Mouse (Mus musculus) E14TG2a.4 (cell line): ENCODE results near the gene Rpf2.

ENCODE experiments used
- H3K27me3 ChIP-seq: 2 replicates; pipeline ENCODE4 v1.6.1; 2014; ENCODE audit warnings: low read length, control low read depth; ENCODE audit not compliant: insufficient read depth
- H3K36me3 ChIP-seq: 2 replicates; pipeline ENCODE4 v1.6.1; 2014; ENCODE audit warnings: low read length, control low read depth; ENCODE audit not compliant: insufficient read depth
- H3K4me1 ChIP-seq: replicated peaks from 2 replicates; pipeline ENCODE4 v1.6.1; 2014; ENCODE audit warnings: low read depth, low read length, control low read depth
- H3K4me3 ChIP-seq: replicated peaks from 2 replicates; pipeline ENCODE4 v1.5.1; 2014; ENCODE audit warnings: mild to moderate bottlenecking, low read length
- H3K9me3 ChIP-seq: 2 replicates; pipeline ENCODE4 v1.6.1; 2014; ENCODE audit warnings: low read length, control low read depth
- CTCF ChIP-seq: conservative IDR thresholded peaks from 2 replicates; pipeline ENCODE4 v1.5.1; 2014; ENCODE audit warnings: low read length
- NANOG ChIP-seq: IDR thresholded peaks from 2 replicates; pipeline ENCODE4 v1.6.1; 2014; ENCODE audit warnings: borderline replicate concordance, low read length, mixed read lengths
- POU5F1 ChIP-seq: IDR thresholded peaks from 2 replicates; pipeline ENCODE4 v1.6.1; 2014; ENCODE audit warnings: low read length, borderline replicate concordance

Gene Rpf2

GRCm38 (mm10) chr10:40278317-40278716 is 31.5 kb upstream of the Rpf2 start:
- Histone ChIP-seq H3K4me1 (0 out of 2 replicates have a peak, but pooled peaks cover 7% of the 10 kb centered on the region), H3K27me3 (no peaks in the 10 kb centered on the region), H3K4me3 (no peak overlapping the region), H3K9me3 (no peaks in the 10 kb centered on the region), H3K36me3 (no peaks in the 10 kb centered on the region)
- TF ChIP-seq POU5F1 (no peak), CTCF (no peak), NANOG (no peak)

GRCm38 (mm10) chr10:40275991-40276390 is 29.2 kb upstream of the Rpf2 start:
- no peak overlapping the region for H3K4me3 ChIP-seq
- no peaks in the 10 kb centered on the region for H3K4me1 ChIP-seq
- no peaks in the 10 kb centered on the region for H3K36me3 ChIP-seq
- H3K9me3 ChIP-seq, result no peaks in the 10 kb centered on the region
- H3K27me3 ChIP-seq, result no peaks in the 10 kb centered on the region
- TF ChIP-seq POU5F1, result no peak
- no peak for TF ChIP-seq CTCF
- no peak for TF ChIP-seq NANOG

DNA sequence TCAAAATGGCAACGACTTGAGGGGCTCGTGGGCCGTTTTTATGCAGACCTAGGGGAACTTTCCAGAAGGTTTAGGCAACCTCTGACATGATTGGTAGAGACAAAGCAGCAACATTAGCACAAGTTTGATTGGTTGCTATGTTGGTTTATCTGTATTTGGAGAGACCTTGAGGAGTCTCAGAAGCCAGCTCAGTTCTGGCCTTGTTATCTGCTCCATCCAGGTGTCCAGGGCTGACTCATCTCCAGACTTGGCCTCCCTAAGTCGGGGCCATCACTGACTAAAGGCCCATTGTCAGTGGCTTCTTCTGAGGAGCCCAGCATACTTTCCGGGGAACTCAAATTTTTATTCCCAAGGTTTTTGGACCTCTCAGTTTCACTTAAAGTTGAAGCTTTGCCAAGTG is 27.1 kb upstream of the Rpf2 start:
- Histone ChIP-seq H3K9me3 (no peaks in the 10 kb centered on the region), H3K4me1 (no peaks in the 10 kb centered on the region), H3K4me3 (no peak overlapping the region), H3K27me3 (no peaks in the 10 kb centered on the region), H3K36me3 (no peaks in the 10 kb centered on the region)
- TF ChIP-seq POU5F1 (no peak), CTCF (no peak), NANOG (no peak)

- H3K36me3 ChIP-seq, result no peaks in the 10 kb centered on the region
- H3K9me3 ChIP-seq, result no peaks in the 10 kb centered on the region
- peaks cover 11% of the 10 kb centered on the region for H3K4me1 ChIP-seq
- no peak overlapping the region for H3K4me3 ChIP-seq
- TF ChIP-seq NANOG (no peak), CTCF (no peak), POU5F1 (no peak)
- no peaks in the 10 kb centered on the region for H3K27me3 ChIP-seq
These were observed 24.4 kb upstream of the Rpf2 start for GRCm38 (mm10) chr10:40271216-40271615.

- no peaks in the 10 kb centered on the region for H3K27me3 ChIP-seq
- peaks cover 27% of the 10 kb centered on the region for H3K4me1 ChIP-seq
- no peaks in the 10 kb centered on the region for H3K9me3 ChIP-seq
- H3K4me3 ChIP-seq, result no peak overlapping the region
- TF ChIP-seq CTCF (peak; percentile 41), POU5F1 (no peak), NANOG (no peak)
- H3K36me3 ChIP-seq, result no peaks in the 10 kb centered on the region
These were observed 18.1 kb upstream of the Rpf2 start for GRCm38 (mm10) chr10:40264920-40265319.

DNA sequence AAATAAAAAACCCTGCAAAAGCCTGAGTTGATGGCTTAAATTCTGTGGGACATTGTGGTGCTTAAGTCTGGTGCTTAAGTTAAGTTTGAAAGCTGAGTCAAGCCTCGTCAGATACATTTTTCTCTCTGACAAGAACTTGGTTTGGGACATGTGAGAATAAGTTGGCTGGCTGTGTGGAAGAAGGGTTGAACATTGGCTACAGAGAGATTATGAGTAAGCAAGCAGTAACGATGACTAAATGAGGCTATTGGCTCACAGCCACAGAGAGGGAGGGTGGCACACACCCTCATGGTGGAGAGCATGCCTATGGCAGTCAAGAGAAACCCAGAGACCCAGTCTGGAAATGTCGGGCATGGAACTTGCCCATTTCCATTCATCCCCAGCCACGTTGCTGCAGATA is 16.9 kb upstream of the Rpf2 start:
- H3K4me3 ChIP-seq, result no peak overlapping the region
- no peaks in the 10 kb centered on the region for H3K9me3 ChIP-seq
- H3K4me1 ChIP-seq, result peaks cover 37% of the 10 kb centered on the region
- no peak for TF ChIP-seq POU5F1
- no peaks in the 10 kb centered on the region for H3K36me3 ChIP-seq
- H3K27me3 ChIP-seq, result no peaks in the 10 kb centered on the region

DNA sequence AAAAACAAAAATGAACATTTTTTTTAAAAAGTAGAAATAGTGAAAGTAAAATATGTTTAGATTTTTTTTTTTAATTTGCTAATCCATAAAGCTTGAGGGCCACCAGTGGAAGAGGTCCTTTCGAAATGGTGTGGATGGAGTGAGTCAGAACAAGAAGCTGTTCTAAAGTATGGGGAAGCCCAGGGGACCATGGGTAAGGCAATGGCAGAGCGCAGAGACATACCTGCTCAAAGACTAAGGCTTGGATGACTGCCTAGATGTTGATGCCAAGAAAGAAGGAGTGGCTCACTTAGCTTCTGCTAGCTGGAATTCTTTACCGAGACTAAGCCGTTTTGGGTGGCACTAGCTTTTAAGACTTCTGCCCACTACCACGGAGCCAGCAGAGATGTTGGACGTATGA is 15.4 kb upstream of the Rpf2 start:
- no peaks in the 10 kb centered on the region for H3K36me3 ChIP-seq
- H3K4me1 ChIP-seq, result peaks cover 31% of the 10 kb centered on the region
- no peaks in the 10 kb centered on the region for H3K9me3 ChIP-seq
- TF ChIP-seq NANOG, result no peak
- TF ChIP-seq POU5F1, result no peak
- TF ChIP-seq CTCF, result no peak
- H3K4me3 ChIP-seq, result no peak overlapping the region
- no peaks in the 10 kb centered on the region for H3K27me3 ChIP-seq

DNA sequence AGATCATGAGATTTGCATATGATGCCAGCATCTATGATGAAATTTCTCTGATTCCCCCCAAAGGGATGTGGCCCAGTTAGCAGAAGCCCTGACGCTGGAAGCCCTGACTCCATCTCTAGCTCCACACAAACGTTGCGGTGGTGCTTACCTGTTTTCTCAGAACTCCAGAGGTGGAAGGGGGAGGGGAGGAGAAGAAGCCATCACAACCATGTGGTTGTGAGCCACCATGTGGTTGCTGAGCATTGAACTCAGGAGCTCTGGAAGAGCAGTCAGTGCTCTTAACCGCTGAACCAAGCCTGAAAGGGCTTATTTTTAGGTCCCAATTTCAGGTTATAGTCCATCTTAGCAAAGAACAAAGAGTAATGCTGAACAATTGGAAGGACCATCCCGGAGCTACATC is 13.5 kb upstream of the Rpf2 start:
- no peak for TF ChIP-seq CTCF
- TF ChIP-seq POU5F1, result no peak
- no peak for TF ChIP-seq NANOG
- H3K27me3 ChIP-seq, result no peaks in the 10 kb centered on the region
- H3K4me3 ChIP-seq, result 0 out of 2 replicates have a peak overlapping the region, but pooled peaks have one; percentile 8
- peaks cover 9% of the 10 kb centered on the region for H3K36me3 ChIP-seq
- H3K4me1 ChIP-seq, result peaks cover 31% of the 10 kb centered on the region
- H3K9me3 ChIP-seq, result no peaks in the 10 kb centered on the region

DNA sequence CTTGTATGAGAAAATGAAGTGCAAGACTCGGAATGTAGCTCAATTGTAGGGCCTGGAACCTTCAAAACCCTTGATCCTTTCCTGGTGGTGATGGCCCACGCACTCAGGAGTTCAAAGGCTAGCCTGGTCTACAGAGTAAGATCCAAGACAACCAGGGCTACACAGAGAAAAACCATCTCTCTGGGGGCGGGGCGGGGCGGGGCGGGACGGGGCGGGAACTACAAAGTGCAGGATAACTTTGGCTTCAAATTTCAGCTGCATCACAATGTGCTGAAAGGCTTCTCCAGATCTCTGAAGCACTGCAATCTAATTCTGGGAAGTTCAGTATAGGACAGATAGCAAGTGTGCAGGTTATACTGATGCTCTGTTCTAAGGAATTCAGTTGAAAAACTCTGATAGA is 12.7 kb upstream of the Rpf2 start:
- Histone ChIP-seq H3K36me3 (peaks cover 15% of the 10 kb centered on the region), H3K4me3 (0 out of 2 replicates have a peak overlapping the region, but pooled peaks have one; percentile 17), H3K4me1 (peaks cover 31% of the 10 kb centered on the region), H3K27me3 (no peaks in the 10 kb centered on the region), H3K9me3 (no peaks in the 10 kb centered on the region)
- TF ChIP-seq POU5F1, result no peak
- no peak for TF ChIP-seq NANOG
- no peak for TF ChIP-seq CTCF
